Mouse (Mus musculus) heart, embryonic 11.5 days (tissue): Measurements from ENCODE around the gene Ccdc78. TPM values are rescaled to one million over a fixed set of nuclear protein-coding genes. Genes with fewer than 3 reads are reported as not detected.
"Not testable (repeated sequence)": the region's sequence is repeated elsewhere in the genome, so short reads cannot be mapped to it uniquely, and the experiment has no call there.

Source experiments
- ATAC-seq: fragments of 200-750 bp; cut with Nextera tagmentation; replicated peaks from 2 replicates; pipeline ENCODE4 v1.8.0; 2017; ENCODE audit warnings: moderate library complexity; ENCODE audit not compliant: insufficient number of reproducible peaks, low FRiP score, low TSS enrichment
- H3K27ac ChIP-seq: fragments of 300-500 bp; sonication (generic); 2 replicates; pipeline ENCODE4 v1.5.1; 2014; ENCODE audit warnings: mild to moderate bottlenecking, low read depth, low read length
- H3K27me3 ChIP-seq: fragments of 300-500 bp; sonication (generic); 2 replicates; pipeline ENCODE4 v1.6.1; 2014; ENCODE audit warnings: mild to moderate bottlenecking, low read length, mixed read lengths; ENCODE audit not compliant: control insufficient read depth, insufficient read depth
- H3K36me3 ChIP-seq: fragments of 300-500 bp; sonication (generic); 2 replicates; pipeline ENCODE4 v1.6.1; 2014; ENCODE audit warnings: mild to moderate bottlenecking, low read length, moderate library complexity, mixed read lengths; ENCODE audit not compliant: control insufficient read depth, insufficient read depth
- H3K4me1 ChIP-seq: fragments of 300-500 bp; sonication (generic); 2 replicates; pipeline ENCODE4 v1.6.1; 2014; ENCODE audit warnings: low read length; ENCODE audit not compliant: control insufficient read depth, insufficient read depth
- H3K4me2 ChIP-seq: fragments of 300-500 bp; sonication (generic); 2 replicates; pipeline ENCODE4 v1.6.1; 2014; ENCODE audit warnings: mild to moderate bottlenecking, moderate library complexity
- H3K4me3 ChIP-seq: fragments of 300-500 bp; sonication (generic); 2 replicates; pipeline ENCODE4 v1.5.1; 2014; ENCODE audit warnings: low read depth, low read length
- H3K9ac ChIP-seq: fragments of 300-500 bp; sonication (generic); 2 replicates; pipeline ENCODE4 v1.6.1; 2014; ENCODE audit warnings: mild to moderate bottlenecking, low read depth, low read length, moderate library complexity
- H3K9me3 ChIP-seq: fragments of 300-500 bp; sonication (generic); replicated peaks from 2 replicates; pipeline ENCODE4 v1.6.1; 2016; ENCODE audit warnings: low read length; ENCODE audit not compliant: control insufficient read depth
- WGBS: fragments of 180-500 bp; shearing (Covaris S2); extraction: QIAGEN DNeasy Blood & Tissue Kit; methylation state at CpG from one replicate; pipeline ENCODE4 v1.1.7; 2014; ENCODE audit not compliant: insufficient replicate concordance; 5-methylcytosine and 5-hydroxymethylcytosine counted together
- polyA plus RNA-seq: library from polyadenylated mRNA; unstranded; fragments of >200 nt; fragmentation: Nextera tagmentation; extraction: Ambion mirVana; gene quantifications from 2 replicates; pipeline ENCODE4 v1.2.1, GENCODE M21; 2014

The Ccdc78 gene
- polyA plus RNA-seq: 0.13 TPM in 1 of 2 replicates, not detected in the other

GRCm38 (mm10) chr17:25786280-25786679 is at the start of gene Ccdc78:
Gene Ccdc78, plus strand, starts transcription at chr17:25786580.
- Histone ChIP-seq H3K4me3 (peak within 1 kb of the TSS; percentile 69), H3K9me3 (no peaks in the 10 kb centered on the region), H3K27ac (peak within 1 kb of the TSS; percentile 81), H3K27me3 (no peaks in the 10 kb centered on the region), H3K4me2 (peak within 1 kb of the TSS; percentile 78), H3K9ac (peak within 1 kb of the TSS; percentile 80), H3K4me1 (peaks cover 20% of the 10 kb centered on the region), H3K36me3 (peaks cover 27% of the 10 kb centered on the region)
- WGBS: 73% methylated on average over 3 of the region's 3 CpGs
- no peak for ATAC-seq

GRCm38 (mm10) chr17:25738861-25739260 is 47.5 kb upstream of the Ccdc78 start:
- H3K4me3 ChIP-seq: no peak overlapping the region
- 75% methylated on average over 7 of the region's 7 CpGs for WGBS
- H3K4me2 ChIP-seq: no peak overlapping the region
- H3K9me3 ChIP-seq: no peaks in the 10 kb centered on the region
- H3K4me1 ChIP-seq: no peaks in the 10 kb centered on the region
- H3K9ac ChIP-seq: no peak overlapping the region
- H3K27ac ChIP-seq: no peak overlapping the region
- no peak for ATAC-seq
- peaks cover 18% of the 10 kb centered on the region for H3K27me3 ChIP-seq
- no peaks in the 10 kb centered on the region for H3K36me3 ChIP-seq

- not testable (repeated sequence) for H3K4me3 ChIP-seq, H3K36me3 ChIP-seq, ATAC-seq, H3K9ac ChIP-seq, H3K4me1 ChIP-seq, H3K27ac ChIP-seq, H3K4me2 ChIP-seq, H3K9me3 ChIP-seq
- H3K27me3 ChIP-seq: peaks cover 14% of the 10 kb centered on the region
- 62% methylated on average over 12 of the region's 12 CpGs for WGBS
Observed at GRCm38 (mm10) chr17:25741471-25741870, 44.9 kb upstream of the Ccdc78 start.

GRCm38 (mm10) chr17:25743831-25744230 is 42.5 kb upstream of the Ccdc78 start:
- H3K27ac ChIP-seq: no peak overlapping the region
- H3K27me3 ChIP-seq: peaks cover 10% of the 10 kb centered on the region
- WGBS: 88% methylated on average over 9 of the region's 9 CpGs
- no peak overlapping the region for H3K4me3 ChIP-seq
- no peaks in the 10 kb centered on the region for H3K4me1 ChIP-seq
- no peak for ATAC-seq
- H3K9me3 ChIP-seq: no peaks in the 10 kb centered on the region
- H3K9ac ChIP-seq: no peak overlapping the region
- H3K4me2 ChIP-seq: no peak overlapping the region
- no peaks in the 10 kb centered on the region for H3K36me3 ChIP-seq

- no peak overlapping the region for H3K9ac ChIP-seq
- 76% methylated on average over 10 of the region's 10 CpGs for WGBS
- no peak overlapping the region for H3K4me3 ChIP-seq
- H3K4me1 ChIP-seq: no peaks in the 10 kb centered on the region
- no peaks in the 10 kb centered on the region for H3K36me3 ChIP-seq
- H3K27me3 ChIP-seq: peaks cover 10% of the 10 kb centered on the region
- H3K4me2 ChIP-seq: no peak overlapping the region
- no peaks in the 10 kb centered on the region for H3K9me3 ChIP-seq
- H3K27ac ChIP-seq: no peak overlapping the region
- ATAC-seq: no peak
Observed at GRCm38 (mm10) chr17:25744311-25744710, 42.1 kb upstream of the Ccdc78 start.

GRCm38 (mm10) chr17:25748238-25748637 is 38.1 kb upstream of the Ccdc78 start:
- H3K27me3 ChIP-seq: peaks cover 3% of the 10 kb centered on the region; the same call in 1 of the 2 replicates
- H3K4me2 ChIP-seq: no peak overlapping the region
- H3K27ac ChIP-seq: no peak overlapping the region
- peaks cover 6% of the 10 kb centered on the region for H3K4me1 ChIP-seq
- no peak overlapping the region for H3K4me3 ChIP-seq
- H3K9ac ChIP-seq: no peak overlapping the region
- ATAC-seq: no peak
- no peaks in the 10 kb centered on the region for H3K9me3 ChIP-seq
- WGBS: 82% methylated on average over 4 of the region's 4 CpGs
- no peaks in the 10 kb centered on the region for H3K36me3 ChIP-seq

GRCm38 (mm10) chr17:25749314-25749713 is 37.1 kb upstream of the Ccdc78 start:
- H3K4me3 ChIP-seq: no peak overlapping the region
- H3K27ac ChIP-seq: no peak overlapping the region
- no peaks in the 10 kb centered on the region for H3K27me3 ChIP-seq
- no peak overlapping the region for H3K4me2 ChIP-seq
- no peak overlapping the region for H3K9ac ChIP-seq
- H3K9me3 ChIP-seq: no peaks in the 10 kb centered on the region
- no peaks in the 10 kb centered on the region for H3K36me3 ChIP-seq
- no peak for ATAC-seq
- H3K4me1 ChIP-seq: peaks cover 6% of the 10 kb centered on the region
- 81% methylated on average over 6 of the region's 6 CpGs for WGBS

- no peaks in the 10 kb centered on the region for H3K9me3 ChIP-seq
- H3K27me3 ChIP-seq: no peaks in the 10 kb centered on the region
- H3K9ac ChIP-seq: 0 out of 2 replicates have a peak overlapping the region, but pooled peaks have one; percentile 24
- ATAC-seq: no peak
- H3K36me3 ChIP-seq: no peaks in the 10 kb centered on the region
- 53% methylated on average over 5 of the region's 5 CpGs for WGBS
- no peak overlapping the region for H3K27ac ChIP-seq
- H3K4me2 ChIP-seq: no peak overlapping the region
- H3K4me3 ChIP-seq: no peak overlapping the region
- H3K4me1 ChIP-seq: peaks cover 10% of the 10 kb centered on the region
Observed at GRCm38 (mm10) chr17:25751446-25751845, 34.9 kb upstream of the Ccdc78 start.

GRCm38 (mm10) chr17:25754241-25754640 is 32.1 kb upstream of the Ccdc78 start, which contains the start of gene Msln:
Gene Msln, minus strand, starts transcription at chr17:25754378.
- Histone ChIP-seq H3K9me3 (no peaks in the 10 kb centered on the region), H3K9ac (no peak within 1 kb of the TSS)

More at GRCm38 (mm10) chr17:25754241-25754640, 32.1 kb upstream of the Ccdc78 start, which contains the start of gene Msln:
- WGBS: 83% methylated on average over 9 of the region's 9 CpGs
- no peak within 1 kb of the TSS for H3K4me3 ChIP-seq
- no peaks in the 10 kb centered on the region for H3K27me3 ChIP-seq
- H3K27ac ChIP-seq: no peak within 1 kb of the TSS
- H3K4me2 ChIP-seq: no peak within 1 kb of the TSS
- H3K4me1 ChIP-seq: peaks cover 10% of the 10 kb centered on the region
- no peaks in the 10 kb centered on the region for H3K36me3 ChIP-seq
- no peak for ATAC-seq
